Mouse (Mus musculus) E14TG2a.4 (cell line): Measurements from ENCODE around the gene Tbx20.
A peak's percentile ranks its signal among the peaks of the same experiment; 100 is the strongest.

Source experiments
- H3K27me3 ChIP-seq: 2 replicates; pipeline ENCODE4 v1.6.1; 2014; ENCODE audit warnings: low read length, control low read depth; ENCODE audit not compliant: insufficient read depth
- H3K36me3 ChIP-seq: 2 replicates; pipeline ENCODE4 v1.6.1; 2014; ENCODE audit warnings: low read length, control low read depth; ENCODE audit not compliant: insufficient read depth
- H3K4me1 ChIP-seq: replicated peaks from 2 replicates; pipeline ENCODE4 v1.6.1; 2014; ENCODE audit warnings: low read depth, low read length, control low read depth
- H3K4me3 ChIP-seq: replicated peaks from 2 replicates; pipeline ENCODE4 v1.5.1; 2014; ENCODE audit warnings: mild to moderate bottlenecking, low read length
- H3K9me3 ChIP-seq: 2 replicates; pipeline ENCODE4 v1.6.1; 2014; ENCODE audit warnings: low read length, control low read depth
- CTCF ChIP-seq: conservative IDR thresholded peaks from 2 replicates; pipeline ENCODE4 v1.5.1; 2014; ENCODE audit warnings: low read length
- NANOG ChIP-seq: IDR thresholded peaks from 2 replicates; pipeline ENCODE4 v1.6.1; 2014; ENCODE audit warnings: borderline replicate concordance, low read length, mixed read lengths
- POU5F1 ChIP-seq: IDR thresholded peaks from 2 replicates; pipeline ENCODE4 v1.6.1; 2014; ENCODE audit warnings: low read length, borderline replicate concordance

Gene Tbx20

GRCm38 (mm10) chr9:24772431-24773120 is 1.5 kb downstream of the Tbx20 start:
- Histone ChIP-seq H3K36me3 (no peaks in the 10 kb centered on the region), H3K9me3 (no peaks in the 10 kb centered on the region), H3K27me3 (peaks cover 90% of the 10 kb centered on the region), H3K4me1 (peaks cover 53% of the 10 kb centered on the region), H3K4me3 (no peak overlapping the region)
- TF ChIP-seq POU5F1: no peak
- no peak for TF ChIP-seq NANOG

GRCm38 (mm10) chr9:24771713-24772112 is 2.4 kb downstream of the Tbx20 start:
- H3K4me3 ChIP-seq: no peak overlapping the region
- peaks cover 44% of the 10 kb centered on the region for H3K4me1 ChIP-seq
- no peaks in the 10 kb centered on the region for H3K9me3 ChIP-seq
- peaks cover 82% of the 10 kb centered on the region for H3K27me3 ChIP-seq
- TF ChIP-seq NANOG (no peak), POU5F1 (no peak), CTCF (no peak)
- no peaks in the 10 kb centered on the region for H3K36me3 ChIP-seq

GRCm38 (mm10) chr9:24770941-24771405 is 3.1 kb downstream of the Tbx20 start:
- no peaks in the 10 kb centered on the region for H3K9me3 ChIP-seq
- H3K4me1 ChIP-seq: peaks cover 37% of the 10 kb centered on the region
- H3K27me3 ChIP-seq: peaks cover 75% of the 10 kb centered on the region
- TF ChIP-seq POU5F1 (no peak), NANOG (no peak), CTCF (no peak)
- H3K4me3 ChIP-seq: peak overlapping the region; percentile 65
- H3K36me3 ChIP-seq: no peaks in the 10 kb centered on the region

GRCm38 (mm10) chr9:24770149-24770940 is 3.8 kb downstream of the Tbx20 start:
- peak overlapping the region; percentile 65 for H3K4me3 ChIP-seq
- no peaks in the 10 kb centered on the region for H3K36me3 ChIP-seq
- H3K4me1 ChIP-seq: peaks cover 32% of the 10 kb centered on the region
- no peaks in the 10 kb centered on the region for H3K9me3 ChIP-seq
- TF ChIP-seq NANOG (no peak), POU5F1 (no peak), CTCF (no peak)
- peaks cover 70% of the 10 kb centered on the region for H3K27me3 ChIP-seq

- Histone ChIP-seq H3K36me3 (no peaks in the 10 kb centered on the region), H3K9me3 (no peaks in the 10 kb centered on the region), H3K4me1 (peaks cover 25% of the 10 kb centered on the region), H3K27me3 (peaks cover 64% of the 10 kb centered on the region), H3K4me3 (peak overlapping the region; percentile 65; the same call in 1 of the 2 replicates)
- TF ChIP-seq CTCF (no peak), NANOG (no peak), POU5F1 (no peak)
Measured at GRCm38 (mm10) chr9:24769611-24770010, 4.5 kb downstream of the Tbx20 start.

GRCm38 (mm10) chr9:24767056-24767455 is 7.0 kb downstream of the Tbx20 start:
- peaks cover 41% of the 10 kb centered on the region for H3K27me3 ChIP-seq
- H3K4me1 ChIP-seq: peaks cover 12% of the 10 kb centered on the region
- H3K9me3 ChIP-seq: no peaks in the 10 kb centered on the region
- no peaks in the 10 kb centered on the region for H3K36me3 ChIP-seq
- TF ChIP-seq NANOG (no peak), POU5F1 (no peak), CTCF (no peak)
- no peak overlapping the region for H3K4me3 ChIP-seq

- TF ChIP-seq CTCF (no peak), POU5F1 (no peak), NANOG (no peak)
- Histone ChIP-seq H3K4me3 (no peak overlapping the region), H3K36me3 (no peaks in the 10 kb centered on the region), H3K4me1 (peaks cover 10% of the 10 kb centered on the region), H3K27me3 (peaks cover 26% of the 10 kb centered on the region), H3K9me3 (no peaks in the 10 kb centered on the region)
Measured at GRCm38 (mm10) chr9:24765572-24765971, 8.5 kb downstream of the Tbx20 start.

GRCm38 (mm10) chr9:24760461-24760860 is 13.6 kb downstream of the Tbx20 start:
- TF ChIP-seq NANOG (no peak), POU5F1 (no peak), CTCF (peak; percentile 93)
- Histone ChIP-seq H3K27me3 (0 out of 2 replicates have a peak, but pooled peaks cover 4% of the 10 kb centered on the region), H3K4me3 (no peak overlapping the region), H3K4me1 (no peaks in the 10 kb centered on the region), H3K9me3 (no peaks in the 10 kb centered on the region), H3K36me3 (no peaks in the 10 kb centered on the region)
